Mouse (Mus musculus): ENCODE measurements around the gene Cep104.

DNA sequence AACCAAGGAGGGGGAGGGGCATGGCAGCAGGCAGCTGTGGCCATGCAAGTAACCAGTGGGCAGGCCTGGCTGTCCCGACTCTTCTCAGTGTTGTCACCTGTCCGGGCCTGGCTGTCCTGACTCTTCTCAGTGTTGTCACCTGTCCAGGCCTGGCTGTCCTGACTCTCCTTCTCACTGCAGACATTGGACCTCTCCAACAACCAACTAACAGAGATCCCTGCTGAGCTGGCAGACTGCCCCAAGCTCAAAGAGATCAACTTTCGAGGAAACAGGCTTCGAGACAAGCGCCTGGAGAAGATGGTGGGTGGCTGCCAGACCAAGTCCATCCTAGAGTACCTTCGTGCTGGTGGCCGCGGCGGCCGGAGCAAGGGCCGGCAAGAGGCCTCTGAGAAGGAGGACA is 40.5 kb downstream of the Cep104 start:
- TF ChIP-seq POLR2A (IDR thresholded peaks at IDR 0.05; ENCODE audit: low read depth, low read length), result no peak
- TF ChIP-seq CTCF (IDR thresholded peaks at IDR 0.05; ENCODE audit: borderline replicate concordance, insufficient read depth, low read length), result no peak
